Mouse (Mus musculus) testis, adult 10 weeks (tissue): ENCODE data around the gene Gm8246. TPM values are rescaled to one million over a fixed set of nuclear protein-coding genes. Genes with fewer than 3 reads are reported as not detected.

Experiments used
- polyA plus RNA-seq: library from polyadenylated mRNA; stranded (reverse); fragments of 350-450 nt; fragmentation: Illumina TruSeq; extraction: RNeasy Lipid Tissue Mini Kit (QIAGEN cat#74804); gene quantifications from one replicate; pipeline ENCODE4 v1.2.3, GENCODE M21; 2014; ENCODE audit warnings: low read depth, low replicate concordance

Gm8246 gene
- polyA plus RNA-seq = 22.0 TPM

DNA sequence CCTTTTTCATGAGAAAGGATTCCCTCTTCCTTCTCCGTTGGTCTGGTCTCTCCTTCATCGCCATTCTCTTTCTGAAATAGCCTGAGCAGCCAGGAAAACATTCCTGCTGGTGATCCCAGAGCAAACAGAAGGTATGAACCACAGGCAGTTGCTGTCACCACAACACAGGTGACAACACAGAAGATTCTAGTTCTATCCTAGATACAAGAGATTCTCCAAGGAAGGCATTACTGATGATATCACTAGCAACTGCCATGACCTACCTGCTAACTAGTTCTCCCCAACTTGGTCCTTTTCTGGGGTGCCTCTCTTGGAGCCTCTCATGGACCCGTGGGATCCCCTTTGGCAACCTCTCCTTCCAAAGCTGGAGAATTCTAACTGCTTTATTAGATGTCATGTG, at the start of gene Gm8246:
Gm8246 (minus strand) TSS at position 101 of the 400 bp plus-strand sequence.

DNA sequence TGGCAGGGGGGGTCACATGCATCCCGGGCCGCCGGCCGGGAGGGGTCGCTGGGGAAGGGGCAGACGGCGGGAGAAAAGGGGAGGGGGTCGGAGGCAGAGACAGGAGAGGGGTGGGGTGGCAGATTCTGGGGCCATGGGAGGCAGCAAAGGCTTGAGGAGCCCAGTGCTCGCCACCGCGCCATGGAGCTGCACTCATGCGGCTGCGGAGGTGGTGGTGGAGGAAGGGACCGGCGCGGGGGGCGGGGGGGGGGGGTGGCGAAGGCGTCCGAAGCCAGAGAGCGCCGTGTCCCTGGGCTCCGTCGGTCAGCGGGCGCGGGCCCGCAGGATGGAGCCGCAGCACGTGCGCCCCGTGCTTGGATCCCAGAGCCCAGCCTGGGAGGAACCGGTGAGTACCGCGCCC, 23.7 kb upstream of the Gm8246 start, which contains the start of gene Gm3488:
Gm3488 (plus strand) TSS at position 301 of the 400 bp plus-strand sequence.

DNA sequence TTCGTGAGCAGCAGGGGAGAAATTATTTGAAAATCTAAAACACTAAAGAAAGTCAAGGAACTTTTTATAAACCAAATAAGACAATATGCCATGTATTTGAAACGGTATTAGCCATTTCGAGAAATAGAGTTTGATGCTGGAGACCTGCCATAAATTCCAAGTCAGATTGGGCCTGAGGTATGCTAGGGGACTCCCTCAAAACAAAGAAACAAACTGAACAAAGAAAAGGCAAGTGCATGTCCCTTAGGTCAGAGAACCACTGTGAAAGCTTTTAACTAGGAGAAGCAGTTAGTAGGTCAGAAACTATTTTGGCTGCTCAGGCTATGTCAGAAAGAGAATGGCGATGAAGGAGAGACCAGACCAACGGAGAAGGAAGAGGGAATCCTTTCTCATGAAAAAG, 6.3 kb upstream of the Gm8246 start, which contains the start of gene Gm3187:
Gm3187 (plus strand) TSS at position 301 of the 400 bp plus-strand sequence.

DNA sequence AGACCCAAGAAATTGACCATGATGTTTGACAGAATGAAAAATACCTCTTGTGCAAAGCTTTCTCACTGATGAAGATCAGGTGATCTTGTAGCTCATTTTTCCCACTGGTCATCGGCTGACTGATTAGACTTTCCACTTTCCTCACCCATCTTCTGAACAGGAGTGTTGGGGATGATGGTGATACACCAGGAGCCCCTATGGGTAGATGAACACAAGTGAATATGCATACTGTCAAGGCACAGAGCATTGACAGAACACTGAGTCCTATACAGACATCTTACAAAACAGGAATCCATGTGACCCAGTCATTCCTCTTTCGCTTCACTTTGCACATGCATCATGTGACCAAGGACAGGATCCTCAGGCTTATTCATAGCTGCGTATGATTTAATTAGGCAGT, 22.3 kb downstream of the Gm8246 start, which contains the start of gene Gm3194:
Gm3194 (minus strand) TSS at position 101 of the 400 bp plus-strand sequence.

Other genes with a start within 250 kb of the Gm8246 start
- 2.9 TPM for gene Gm3526, start 217.2 kb downstream of the Gm8246 start, polyA plus RNA-seq
- 4.6 TPM for gene Gm3542, start 142.9 kb downstream of the Gm8246 start, polyA plus RNA-seq
- gene Gm3500, start 88.8 kb downstream of the Gm8246 start, polyA plus RNA-seq = 3.4 TPM
- gene Gm3194, start 22.4 kb downstream of the Gm8246 start, polyA plus RNA-seq = 3.1 TPM
- not detected for gene Gm3187, start 6.4 kb upstream of the Gm8246 start, polyA plus RNA-seq
- gene Gm3488, start 23.8 kb upstream of the Gm8246 start, polyA plus RNA-seq = 6.7 TPM
- not detected for gene Gm3532, start 60.7 kb upstream of the Gm8246 start, polyA plus RNA-seq
- 4.2 TPM for gene Gm8265, start 155.2 kb upstream of the Gm8246 start, polyA plus RNA-seq
- gene Gm9603, start 209.6 kb upstream of the Gm8246 start, polyA plus RNA-seq = 4.6 TPM